Mouse (Mus musculus): ENCODE measurements around the gene Olfr461.
"Not testable (repeated sequence)": the region's sequence is repeated elsewhere in the genome, so short reads cannot be mapped to it uniquely, and the experiment has no call there.

Olfr461 gene

DNA sequence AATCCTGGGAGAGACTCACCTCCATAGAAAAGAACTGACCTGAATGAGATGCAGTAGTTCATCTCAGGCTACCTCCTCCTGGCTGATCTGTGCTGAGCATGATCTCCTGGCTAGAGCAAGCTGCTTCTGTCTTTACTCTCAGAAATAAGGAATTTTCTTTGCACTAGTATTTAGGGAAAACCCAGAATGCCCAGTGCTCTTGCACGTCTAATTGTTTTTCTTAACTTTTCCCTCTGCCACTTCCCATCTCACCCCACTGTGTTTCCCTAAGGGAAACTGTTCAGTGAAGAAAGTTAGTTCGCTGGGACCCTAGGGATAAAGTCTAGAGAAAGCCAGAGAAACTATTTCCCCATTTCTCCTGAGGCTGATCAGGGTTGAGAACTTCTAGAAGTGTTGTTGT lies at the start of gene Olfr461:
TSS of gene Olfr461 (minus strand) at position 101 of the 400 bp plus-strand sequence.
- no peak for DNase-seq

GRCm38 (mm10) chr6:40598546-40598945 lies 43.7 kb upstream of the Olfr461 start:
- DNase-seq: not testable (repeated sequence)

DNA sequence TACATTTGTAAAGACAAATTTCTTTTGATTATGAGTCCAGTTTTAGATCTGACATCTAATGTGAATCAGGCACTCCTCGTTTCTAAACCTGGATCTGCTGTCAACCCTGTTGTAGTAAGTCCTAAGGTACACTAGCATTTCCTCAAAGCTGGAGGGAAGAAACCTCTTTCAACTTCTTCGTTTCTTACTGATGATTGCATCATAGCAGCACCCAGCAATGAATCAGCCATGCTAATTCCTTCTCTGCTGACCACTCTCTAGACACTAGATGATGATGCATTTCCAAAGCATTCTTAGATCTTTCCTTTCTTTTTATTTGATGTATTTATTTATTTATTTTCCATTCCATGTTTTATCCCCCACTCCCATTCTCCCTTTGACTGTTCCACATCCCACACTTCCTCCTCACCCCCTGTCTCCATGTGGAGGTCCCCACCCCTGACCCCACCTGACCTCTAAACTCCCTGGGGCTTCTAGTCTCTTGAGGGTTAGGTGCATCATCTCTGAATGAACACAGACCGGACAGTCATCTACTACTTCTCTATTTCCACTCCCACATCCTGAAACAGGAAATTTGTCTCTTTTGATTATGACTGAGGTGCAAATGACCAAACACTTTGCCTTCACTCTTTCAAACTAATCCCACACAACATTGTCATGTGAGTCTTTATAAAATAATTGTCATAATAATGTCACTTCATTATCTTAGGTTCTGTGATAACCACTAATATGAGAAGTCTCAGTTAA lies 40.1 kb upstream of the Olfr461 start:
- DNase-seq: no peak

DNA sequence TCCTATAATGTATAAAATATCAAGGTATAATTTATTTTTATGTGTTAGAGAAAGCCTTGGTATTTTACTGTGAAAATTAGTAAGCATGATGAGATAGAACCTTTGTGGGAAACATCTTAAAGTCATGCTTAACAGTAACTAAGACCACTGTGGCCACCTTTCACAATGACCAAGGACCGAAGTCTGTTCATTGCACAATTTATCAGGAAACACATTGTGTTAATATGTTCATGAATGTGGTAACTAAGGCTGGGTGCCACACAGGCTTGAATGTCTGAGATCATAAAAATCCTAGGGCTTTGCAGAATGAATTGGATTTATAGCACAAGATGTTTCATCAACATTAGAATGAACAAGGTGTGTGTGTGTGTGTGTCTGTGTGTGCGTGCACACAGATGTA lies 33.5 kb upstream of the Olfr461 start:
- no peak for DNase-seq

GRCm38 (mm10) chr6:40585645-40586044 lies 30.8 kb upstream of the Olfr461 start, which contains the start of gene Clec5a:
Clec5a (minus strand) TSS chr6:40585821.
- DNase-seq: no peak

GRCm38 (mm10) chr6:40584336-40584735 lies 29.5 kb upstream of the Olfr461 start:
- no peak for DNase-seq

- peak; percentile 44 for DNase-seq
Measured at GRCm38 (mm10) chr6:40576305-40576704, 21.5 kb upstream of the Olfr461 start.

DNA sequence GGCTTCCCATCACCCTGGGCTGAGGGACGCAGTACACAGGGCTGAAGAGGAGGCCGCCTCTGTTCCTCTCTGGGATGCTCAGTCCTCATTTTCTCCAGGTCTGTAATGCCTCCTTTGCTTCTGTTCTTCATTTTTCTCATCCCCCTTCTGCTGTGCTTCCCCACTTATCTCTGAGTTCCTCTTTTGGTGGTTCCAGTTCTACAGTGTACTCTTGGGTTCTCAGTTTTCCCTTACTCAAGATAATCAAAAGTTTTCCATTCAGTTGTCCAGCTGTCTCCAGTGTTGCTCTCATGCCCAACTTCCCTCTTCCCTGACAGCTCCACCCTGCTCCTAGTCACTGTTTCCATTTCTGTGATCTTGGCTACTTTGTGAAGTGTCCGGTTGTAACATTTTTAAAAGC lies 18.8 kb upstream of the Olfr461 start:
- DNase-seq: no peak

- no peak for DNase-seq
Measured at GRCm38 (mm10) chr6:40569187-40569586, 14.3 kb upstream of the Olfr461 start, which contains the start of gene Olfr460. Olfr460 (plus strand) TSS chr6:40569487.

- no peak for DNase-seq
Measured at GRCm38 (mm10) chr6:40544690-40545089, 10.2 kb downstream of the Olfr461 start.

DNA sequence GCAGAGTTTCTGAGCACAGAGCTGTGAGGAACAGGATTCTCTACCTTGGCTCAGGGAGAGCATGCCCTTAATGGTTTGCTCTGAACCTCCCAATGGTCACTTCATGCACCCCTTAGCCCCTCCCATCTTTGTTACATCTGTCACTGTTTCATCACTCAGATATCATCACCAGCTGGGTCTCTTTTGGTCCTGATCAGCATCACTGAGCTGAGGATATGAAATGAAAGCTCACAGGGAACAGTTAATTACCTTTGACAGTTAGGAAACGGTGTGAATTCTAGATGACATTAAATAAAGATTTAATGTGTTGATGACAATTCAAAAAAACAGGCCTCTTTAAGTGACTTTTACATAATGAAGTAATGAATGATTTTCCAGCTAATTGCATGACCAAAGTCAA lies 35.4 kb downstream of the Olfr461 start, which contains the start of gene Prss37:
TSS of gene Prss37 (minus strand) at position 101 of the 400 bp plus-strand sequence.
- DNase-seq: no peak

GRCm38 (mm10) chr6:40493229-40493628 lies 61.6 kb downstream of the Olfr461 start, which contains the start of gene Tas2r108:
Tas2r108 (plus strand) TSS chr6:40493529.
- DNase-seq: no peak
